Mouse (Mus musculus) mouse embryonic stem cell (cell line): ENCODE measurements around the gene Spink4.
"Not testable (repeated sequence)": the region's sequence is repeated elsewhere in the genome, so short reads cannot be mapped to it uniquely, and the experiment has no call there.

Source experiments
- in situ Hi-C, 2 experiments: fragments of 300-500 bp; cut with MboI; formaldehyde crosslinking; loops; 1 replicate in 1 of 2; 3 replicates in 1 of 2; pipeline ENCODE4 v1.14.3; 2019 to 2020; ENCODE audit warnings: low sequenced_read_pairs in 2 of 2, low pct_unique_long_range_greater_than_20kb in 1 of 2, mixed read lengths in 1 of 2; ENCODE audit not compliant: unreplicated experiment in 1 of 2

The Spink4 gene

DNA sequence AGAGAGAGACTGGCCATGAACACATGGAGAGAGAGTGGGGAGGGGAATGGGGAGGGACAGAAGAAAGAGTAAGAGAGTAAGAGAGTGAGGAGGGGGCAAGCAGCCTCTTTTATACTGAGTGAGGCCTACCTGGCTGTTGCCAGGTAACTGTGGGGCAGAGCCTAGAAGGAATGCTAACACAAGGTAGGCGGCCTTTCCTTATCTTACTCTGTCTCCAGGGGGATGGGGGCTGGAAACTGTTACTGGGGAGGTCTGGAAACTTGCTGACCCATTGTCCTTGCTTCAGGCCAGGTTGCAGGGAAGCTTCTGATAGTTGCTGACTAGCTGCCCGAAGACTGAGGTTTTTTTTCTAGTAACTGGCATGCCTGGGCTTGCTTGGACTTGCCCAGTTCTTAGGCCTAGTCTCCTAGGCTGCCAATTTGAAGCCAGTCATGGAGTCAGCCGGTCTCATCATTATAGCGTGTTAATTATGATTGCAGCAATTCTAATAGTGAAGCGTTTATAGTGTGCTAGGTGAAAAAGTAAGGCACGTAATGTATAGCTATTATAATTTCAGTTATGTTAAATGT is 21.3 kb upstream of the Spink4 start:
- in situ Hi-C loops = no loop called here

DNA sequence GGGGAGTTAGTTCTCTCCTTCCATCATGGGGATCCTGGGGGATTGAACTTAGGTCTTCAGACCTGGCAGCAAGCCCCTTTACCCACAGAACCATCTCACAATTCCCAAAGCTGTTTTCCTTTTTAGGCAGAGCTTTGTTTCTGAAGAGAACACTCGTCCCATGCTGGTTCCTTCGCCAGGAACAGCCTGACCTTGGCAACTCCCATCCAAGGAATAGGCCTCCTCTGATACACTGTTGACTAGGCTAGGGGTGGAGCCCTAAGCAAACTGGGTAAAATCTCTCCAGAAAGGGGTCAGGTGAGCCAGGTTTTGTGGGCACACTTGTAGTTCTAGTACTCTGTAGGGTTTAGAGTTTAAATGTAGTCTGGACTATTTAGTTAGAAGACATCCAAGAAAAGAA is 20.6 kb upstream of the Spink4 start:
- in situ Hi-C loops = no loop called here

DNA sequence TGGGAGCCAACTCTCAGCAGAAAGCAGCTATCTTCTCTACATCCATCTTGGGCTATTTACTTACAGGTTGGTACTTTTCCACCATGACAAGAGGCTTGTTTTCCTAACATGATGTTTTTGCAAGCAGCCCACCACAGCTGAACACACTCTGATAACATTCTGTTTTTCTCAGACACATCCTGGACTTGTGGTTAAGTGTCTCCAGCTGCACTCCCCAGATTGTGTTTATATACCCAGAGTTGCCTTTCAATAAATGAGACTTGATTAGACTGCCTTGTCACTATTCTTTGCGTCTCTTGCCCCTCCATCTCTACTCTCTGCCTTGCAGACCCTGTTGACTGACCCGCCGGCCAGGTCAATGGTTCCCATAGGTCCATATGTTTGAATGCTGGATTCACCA is 19.8 kb upstream of the Spink4 start:
- in situ Hi-C loops = no loop called here

GRCm38 (mm10) chr4:40900612-40901011 is 19.2 kb upstream of the Spink4 start:
- in situ Hi-C loops = no loop called here

GRCm38 (mm10) chr4:40906298-40906697 is 13.6 kb upstream of the Spink4 start:
- in situ Hi-C loops = loop anchor here (5.0 kb wide), 1 partner anchor 134 kb away; no protein-coding TSS in a partner anchor

GRCm38 (mm10) chr4:40908261-40908969 is 11.4 kb upstream of the Spink4 start:
- in situ Hi-C loops = loop anchor here (5.0 kb wide), 1 partner anchor 136 kb away; no protein-coding TSS in a partner anchor

GRCm38 (mm10) chr4:40914287-40914867 is 5.5 kb upstream of the Spink4 start:
- in situ Hi-C loops = no loop called here

GRCm38 (mm10) chr4:40915947-40916346 is 3.9 kb upstream of the Spink4 start:
- in situ Hi-C loops = no loop called here

- in situ Hi-C loops = no loop called here
These were observed 3.2 kb upstream of the Spink4 start for GRCm38 (mm10) chr4:40916592-40917155.

- in situ Hi-C loops = no loop called here
These were observed 724 bp downstream of the Spink4 start for GRCm38 (mm10) chr4:40920576-40920975.

- in situ Hi-C loops = no loop called here
These were observed 1.4 kb downstream of the Spink4 start for GRCm38 (mm10) chr4:40921288-40921687.

DNA sequence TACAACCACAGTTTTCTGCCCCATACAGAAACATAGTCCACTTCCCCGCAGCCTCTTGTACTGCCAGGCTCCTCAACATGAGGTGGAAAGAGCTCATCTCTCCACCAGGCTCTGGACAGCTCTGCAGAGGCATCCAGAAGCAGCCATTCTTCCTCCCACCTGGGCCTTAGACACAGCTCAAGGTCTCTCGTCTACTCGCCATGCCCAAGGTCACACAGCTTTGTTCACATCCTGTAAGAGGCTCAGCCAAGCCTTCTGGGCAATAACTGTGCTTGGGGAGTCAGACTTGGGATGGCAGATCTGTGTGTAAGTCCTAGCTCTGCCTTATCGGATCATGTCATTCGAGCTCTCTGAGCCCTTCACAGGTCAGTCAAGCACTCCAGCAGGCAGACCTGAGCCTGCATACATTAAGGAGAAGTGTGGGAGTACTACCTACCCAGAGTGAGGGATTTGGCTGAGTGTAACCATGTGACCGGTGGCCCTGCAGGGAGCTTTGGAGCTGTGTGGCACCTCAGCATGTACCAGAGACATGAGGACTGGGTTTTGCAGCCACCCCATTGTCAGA is 3.3 kb downstream of the Spink4 start:
- in situ Hi-C loops = no loop called here

DNA sequence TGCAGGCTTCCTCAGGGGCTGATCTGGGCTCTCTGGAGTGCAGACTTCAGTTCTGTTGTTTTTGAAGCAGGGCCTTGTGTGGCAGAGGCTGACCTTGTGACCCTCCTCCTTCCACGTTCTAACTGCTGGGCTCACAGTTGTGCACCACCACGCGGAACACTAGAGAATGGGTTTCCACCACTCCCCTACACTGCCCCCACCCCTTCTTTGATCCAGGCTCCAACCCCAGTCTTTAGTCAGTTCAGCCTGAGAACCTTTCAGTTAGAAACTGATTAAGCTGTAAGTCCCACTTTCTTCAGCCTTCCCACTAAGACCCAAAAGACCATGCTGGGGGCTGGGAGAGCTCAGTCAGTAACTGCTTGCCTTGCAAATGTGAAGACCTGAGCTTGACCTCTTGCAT is 5.7 kb downstream of the Spink4 start:
- in situ Hi-C loops = no loop called here

DNA sequence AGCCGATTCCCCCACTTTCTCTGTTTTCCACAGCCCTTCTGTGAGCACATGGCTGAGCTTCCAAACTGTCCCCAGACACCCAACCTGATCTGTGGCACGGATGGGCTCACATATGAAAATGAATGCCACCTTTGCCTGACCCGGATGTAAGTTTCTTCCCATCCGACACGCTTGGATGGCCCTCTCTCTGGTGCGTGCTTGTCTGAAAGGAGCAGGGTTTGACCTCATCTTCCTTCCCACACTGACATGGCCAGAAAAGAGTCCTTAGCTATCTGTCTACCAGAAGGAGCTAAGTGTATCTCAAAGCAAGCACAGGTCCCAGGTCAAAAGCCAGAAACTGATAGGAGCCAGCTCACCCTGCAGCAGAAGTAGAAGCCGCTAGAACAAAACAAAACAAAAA is 9.2 kb downstream of the Spink4 start:
- in situ Hi-C loops = no loop called here

DNA sequence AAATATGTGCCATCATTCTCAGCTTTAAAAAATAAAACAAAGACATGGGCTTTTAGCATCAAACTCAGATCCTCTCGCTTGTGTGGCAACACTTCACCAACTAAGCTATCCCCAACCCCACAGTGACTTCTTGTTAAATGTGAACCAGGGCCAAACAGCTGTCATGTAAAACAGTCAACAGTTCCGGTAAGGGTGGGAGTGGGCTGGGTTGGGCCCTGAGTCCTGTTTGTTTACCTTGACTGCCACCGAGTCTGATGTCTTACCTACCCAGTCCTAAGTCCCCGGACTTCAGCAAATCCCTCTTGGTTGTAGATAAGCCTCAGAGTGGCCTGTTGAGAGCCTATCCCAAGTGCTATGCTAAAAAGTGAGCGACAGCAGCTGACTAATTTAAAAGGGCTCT is 13.8 kb downstream of the Spink4 start:
- in situ Hi-C loops = no loop called here

GRCm38 (mm10) chr4:40934369-40934768 is 14.5 kb downstream of the Spink4 start:
- in situ Hi-C loops = not testable (repeated sequence)

GRCm38 (mm10) chr4:40936175-40936839 is 16.5 kb downstream of the Spink4 start:
- in situ Hi-C loops = no loop called here

DNA sequence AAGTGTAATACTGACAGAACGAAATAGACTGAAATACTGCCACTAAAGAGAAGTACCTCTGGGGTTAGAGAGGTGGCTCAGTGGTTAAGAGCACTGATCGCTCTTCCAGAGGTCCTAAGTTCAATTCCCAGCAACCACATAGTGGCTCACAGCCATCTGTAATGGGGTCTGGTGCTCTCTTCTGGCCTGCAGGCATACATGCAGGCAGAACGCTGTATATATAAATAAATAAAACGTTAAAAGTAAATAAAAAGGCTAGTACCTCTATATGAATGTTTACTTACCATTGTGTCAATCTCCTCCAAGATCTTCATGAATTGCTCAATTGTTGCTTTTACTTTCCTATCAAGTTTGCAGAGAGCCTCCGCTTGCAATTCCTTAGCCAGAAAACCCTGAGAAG is 18.9 kb downstream of the Spink4 start:
- in situ Hi-C loops = no loop called here

DNA sequence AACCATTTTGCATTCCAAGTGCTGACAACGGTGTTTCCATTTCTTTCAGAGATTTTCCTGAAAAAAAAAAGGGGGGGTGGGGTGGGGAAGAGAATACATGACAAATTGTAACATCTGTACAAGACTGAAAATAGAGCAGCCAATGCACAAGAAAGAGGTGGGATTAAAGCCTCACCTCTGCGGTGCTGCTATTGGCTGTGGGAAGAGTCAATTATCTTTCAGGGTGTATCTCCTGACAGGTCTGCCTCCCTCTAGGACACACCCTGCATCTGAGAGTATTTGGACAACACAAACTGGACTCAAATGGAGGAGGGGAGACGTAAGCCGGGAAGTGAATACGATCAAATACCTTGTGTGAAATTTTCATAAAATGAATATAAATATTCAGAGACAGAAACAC is 23.8 kb downstream of the Spink4 start:
- in situ Hi-C loops = no loop called here
